Mouse (Mus musculus) cerebellum, postnatal 14 days (tissue): ENCODE measurements around the gene Trappc4.
"Not testable (repeated sequence)": the region's sequence is repeated elsewhere in the genome, so short reads cannot be mapped to it uniquely, and the experiment has no call there.

Experiments
- DNase-seq, 2 experiments: peaks; one replicate each; pipeline ENCODE4 v3.0.0; 2021; ENCODE audit warnings: mixed read lengths in 2 of 2

Trappc4 gene

GRCm38 (mm10) chr9:44407752-44408097, 325 bp upstream of the Trappc4 start:
- DNase-seq = no peak

- DNase-seq = no peak
Measured at GRCm38 (mm10) chr9:44405011-44405410, 2.4 kb downstream of the Trappc4 start.

- no peak for DNase-seq
Measured at GRCm38 (mm10) chr9:44401081-44401480, 6.3 kb downstream of the Trappc4 start.

GRCm38 (mm10) chr9:44399795-44400114, 7.6 kb downstream of the Trappc4 start:
- peak in 1 of 2 experiments; percentile 46 for DNase-seq

GRCm38 (mm10) chr9:44399114-44399794, 8.1 kb downstream of the Trappc4 start:
- DNase-seq = no peak

- DNase-seq = no peak
Measured at GRCm38 (mm10) chr9:44398551-44398950, 8.8 kb downstream of the Trappc4 start.

- no peak for DNase-seq
Measured at GRCm38 (mm10) chr9:44398087-44398486, 9.3 kb downstream of the Trappc4 start.

GRCm38 (mm10) chr9:44396684-44397411, 10.6 kb downstream of the Trappc4 start, which contains the start of gene Slc37a4:
Slc37a4 (plus strand) TSS chr9:44396852.
- DNase-seq = peak; percentile 95 to 98

- DNase-seq = peak; percentile 82 to 91
Measured at GRCm38 (mm10) chr9:44391466-44391865, 15.9 kb downstream of the Trappc4 start.

GRCm38 (mm10) chr9:44389273-44389672, 18.1 kb downstream of the Trappc4 start:
- peak; percentile 75 to 84 for DNase-seq

- no peak for DNase-seq
Measured at GRCm38 (mm10) chr9:44387221-44387620, 20.2 kb downstream of the Trappc4 start.

- DNase-seq = no peak
Measured at GRCm38 (mm10) chr9:44384596-44384995, 22.8 kb downstream of the Trappc4 start.

- DNase-seq = peak; percentile 38 to 61
Measured at GRCm38 (mm10) chr9:44379862-44380261, 27.5 kb downstream of the Trappc4 start.

- DNase-seq = peak; percentile 100
Measured at GRCm38 (mm10) chr9:44379054-44379834, 28.2 kb downstream of the Trappc4 start, which contains the start of gene Hyou1. Hyou1 (plus strand) TSS chr9:44379490.

GRCm38 (mm10) chr9:44378153-44378730, 29.2 kb downstream of the Trappc4 start:
- no peak for DNase-seq

GRCm38 (mm10) chr9:44377335-44377734, 30.1 kb downstream of the Trappc4 start:
- DNase-seq = not testable (repeated sequence)

- DNase-seq = no peak
Measured at GRCm38 (mm10) chr9:44376141-44376540, 31.3 kb downstream of the Trappc4 start.

- DNase-seq = no peak
Measured at GRCm38 (mm10) chr9:44373386-44373785, 34.0 kb downstream of the Trappc4 start.

- peak in 1 of 2 experiments; percentile 47 for DNase-seq
Measured at GRCm38 (mm10) chr9:44364480-44364879, 42.9 kb downstream of the Trappc4 start.

- DNase-seq = not testable (repeated sequence)
Measured at GRCm38 (mm10) chr9:44361931-44362330, 45.5 kb downstream of the Trappc4 start.

GRCm38 (mm10) chr9:44361190-44361917, 46.0 kb downstream of the Trappc4 start, which contains the start of gene Vps11:
Vps11 (minus strand) TSS chr9:44361670.
- peak; percentile 96 to 98 for DNase-seq

- DNase-seq = peak; percentile 43 to 48
Measured at GRCm38 (mm10) chr9:44357207-44357606, 50.2 kb downstream of the Trappc4 start.
